Mouse (Mus musculus): ENCODE data around the gene Spsb3.

Gene Spsb3

DNA sequence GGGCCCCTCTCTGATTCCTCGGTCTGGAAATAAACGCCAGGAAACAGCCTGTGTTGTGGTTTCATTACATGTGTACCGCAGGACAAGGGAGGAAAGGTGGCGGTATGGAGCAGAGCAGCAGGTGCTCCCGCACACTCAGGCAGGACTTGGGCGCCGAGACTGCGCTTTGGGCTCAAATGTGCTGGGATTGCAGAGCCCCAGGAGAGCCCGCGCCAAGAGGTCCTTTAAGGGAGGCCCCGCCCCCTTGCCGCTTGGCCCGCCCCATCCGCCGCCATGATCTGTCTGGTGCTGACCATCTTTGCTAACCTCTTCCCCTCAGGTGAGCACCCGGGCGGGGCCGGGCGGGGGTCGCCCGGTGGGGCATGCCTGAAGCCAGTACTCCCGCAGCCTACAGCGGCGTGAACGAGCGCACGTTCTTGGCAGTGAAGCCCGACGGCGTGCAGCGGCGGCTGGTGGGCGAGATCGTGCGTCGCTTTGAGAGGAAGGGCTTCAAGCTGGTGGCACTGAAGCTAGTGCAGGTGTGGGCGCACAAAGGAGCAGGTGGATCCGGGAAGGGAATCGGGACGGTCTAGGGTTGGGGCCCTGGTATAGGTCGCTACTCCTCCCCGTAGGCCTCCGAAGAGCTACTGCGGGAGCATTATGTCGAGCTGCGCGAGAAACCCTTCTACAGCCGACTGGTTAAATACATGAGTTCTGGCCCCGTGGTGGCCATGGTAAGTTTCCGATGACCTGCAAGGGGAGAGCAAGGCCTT is 10.0 kb downstream of the Spsb3 start, which contains the start of gene Nme3:
Nme3 (plus strand) TSS at position 260 of the 752 bp plus-strand sequence.
- DNase-seq (ENCODE audit: low read depth, low spot score) = peak; percentile 50

GRCm38 (mm10) chr17:24896993-24897269 is 10.5 kb downstream of the Spsb3 start:
- no peak for DNase-seq (ENCODE audit: low read depth, low spot score)

- DNase-seq (ENCODE audit: low read depth, low spot score) = no peak
Observed at GRCm38 (mm10) chr17:24897600-24897999, 11.2 kb downstream of the Spsb3 start.

- no peak for DNase-seq (ENCODE audit: low read depth, low spot score)
Observed at GRCm38 (mm10) chr17:24898041-24898854, 11.8 kb downstream of the Spsb3 start.

DNA sequence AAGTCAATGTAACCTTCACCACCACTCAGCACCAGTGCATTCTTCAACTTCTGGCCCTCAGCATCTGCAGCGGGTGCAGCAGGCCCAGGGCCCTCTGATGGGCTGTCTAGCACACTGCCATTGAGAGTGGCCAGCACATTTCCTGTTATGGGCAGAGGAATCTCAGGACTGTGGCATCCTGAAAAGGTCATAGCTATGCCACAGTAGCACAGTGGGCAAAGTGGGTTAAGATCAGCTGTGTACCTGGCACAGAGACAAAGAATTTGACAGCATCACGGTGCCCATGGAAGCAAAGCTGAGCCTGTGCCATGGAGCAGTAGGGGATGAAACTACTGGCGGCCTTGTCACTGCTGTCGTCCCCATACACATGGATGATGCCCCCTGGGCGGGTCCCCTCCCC is 12.7 kb downstream of the Spsb3 start:
- DNase-seq (ENCODE audit: low read depth, low spot score) = no peak

DNA sequence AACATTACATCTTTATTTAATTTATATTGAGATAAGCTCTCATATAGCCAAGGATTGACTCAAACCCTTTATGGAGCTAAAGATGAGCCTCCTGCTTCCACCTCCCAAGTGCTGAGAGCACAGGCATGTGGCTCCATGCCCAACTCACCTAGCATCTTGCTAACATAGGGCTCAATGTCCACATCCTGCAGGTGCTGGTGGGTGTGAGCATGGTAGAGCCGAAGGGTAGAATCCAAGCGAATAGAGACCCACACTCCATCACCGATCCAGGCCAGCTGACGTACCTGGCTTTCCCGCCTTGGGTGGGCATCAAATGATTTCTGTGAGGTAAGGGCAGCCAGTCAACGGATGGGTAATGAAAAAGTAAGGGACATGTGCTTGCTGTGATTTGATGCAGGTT is 13.6 kb downstream of the Spsb3 start:
- DNase-seq (ENCODE audit: low read depth, low spot score) = no peak

DNA sequence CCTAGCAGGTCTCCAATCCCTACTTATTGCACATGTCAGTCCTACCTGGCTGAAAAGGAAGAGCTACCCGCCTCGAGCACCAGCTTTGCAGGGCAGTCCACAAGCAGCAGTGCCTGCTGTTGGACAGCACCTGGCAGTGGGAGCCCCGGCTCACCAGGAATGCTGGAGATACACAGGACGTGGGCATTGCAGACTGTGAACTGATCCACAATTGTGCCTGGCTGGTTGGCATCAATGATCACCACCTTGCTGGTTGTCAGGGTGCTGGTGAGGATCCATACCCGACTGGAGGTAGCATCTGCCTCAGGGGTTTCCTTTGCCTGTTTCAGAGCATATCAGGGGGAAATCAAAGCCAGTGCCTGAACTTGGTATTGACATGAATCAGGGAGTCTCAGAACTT is 15.7 kb downstream of the Spsb3 start:
- DNase-seq (ENCODE audit: low read depth, low spot score) = no peak

DNA sequence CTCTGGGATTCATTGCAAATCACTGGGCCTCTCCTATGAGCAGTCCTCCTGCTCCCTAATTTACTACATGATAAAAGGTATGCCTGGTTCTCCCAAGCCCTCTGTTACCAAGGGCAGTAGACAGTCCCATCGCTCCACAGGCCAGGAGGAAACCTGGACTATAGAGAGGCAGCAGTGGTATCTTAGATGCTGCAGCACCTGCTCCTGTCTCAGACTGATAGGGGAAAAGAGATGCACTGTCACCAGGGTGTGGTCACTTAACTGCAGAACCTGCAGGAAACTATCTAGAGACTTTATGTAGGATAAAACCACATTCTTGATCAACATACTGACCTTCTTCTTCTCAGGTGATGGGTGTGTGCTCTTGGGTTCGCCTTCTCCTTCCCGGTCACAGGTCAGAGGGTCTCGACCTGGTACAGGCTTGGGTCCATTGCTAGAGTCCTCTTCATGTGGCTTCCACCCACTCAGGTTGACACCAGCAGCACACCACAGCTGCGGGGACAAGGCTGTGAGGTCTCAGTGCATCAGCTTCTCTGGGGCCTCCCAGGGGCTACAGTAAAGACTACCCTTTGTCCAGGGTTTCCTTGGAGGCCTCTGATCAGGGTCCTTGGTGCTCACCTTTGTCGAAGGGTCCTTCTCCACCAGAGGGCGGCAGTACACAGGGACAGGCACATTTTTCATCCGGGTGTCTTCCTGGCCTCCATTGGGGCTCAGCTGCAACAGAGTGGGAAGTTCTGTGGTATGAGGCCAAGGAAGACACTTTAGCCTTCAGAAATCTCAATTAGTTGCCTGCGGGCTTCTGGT is 16.4 kb downstream of the Spsb3 start:
- no peak for DNase-seq (ENCODE audit: low read depth, low spot score)

GRCm38 (mm10) chr17:24903767-24904166 is 17.3 kb downstream of the Spsb3 start:
- DNase-seq (ENCODE audit: low read depth, low spot score) = no peak

- no peak for DNase-seq (ENCODE audit: low read depth, low spot score)
Observed at GRCm38 (mm10) chr17:24907591-24907990, 21.1 kb downstream of the Spsb3 start.

GRCm38 (mm10) chr17:24913984-24914383 is 27.5 kb downstream of the Spsb3 start:
- no peak for DNase-seq (ENCODE audit: low read depth, low spot score)

- DNase-seq (ENCODE audit: low read depth, low spot score) = no peak
Observed at GRCm38 (mm10) chr17:24923246-24923645, 36.8 kb downstream of the Spsb3 start.

GRCm38 (mm10) chr17:24929506-24929905 is 43.1 kb downstream of the Spsb3 start:
- no peak for DNase-seq (ENCODE audit: low read depth, low spot score)

DNA sequence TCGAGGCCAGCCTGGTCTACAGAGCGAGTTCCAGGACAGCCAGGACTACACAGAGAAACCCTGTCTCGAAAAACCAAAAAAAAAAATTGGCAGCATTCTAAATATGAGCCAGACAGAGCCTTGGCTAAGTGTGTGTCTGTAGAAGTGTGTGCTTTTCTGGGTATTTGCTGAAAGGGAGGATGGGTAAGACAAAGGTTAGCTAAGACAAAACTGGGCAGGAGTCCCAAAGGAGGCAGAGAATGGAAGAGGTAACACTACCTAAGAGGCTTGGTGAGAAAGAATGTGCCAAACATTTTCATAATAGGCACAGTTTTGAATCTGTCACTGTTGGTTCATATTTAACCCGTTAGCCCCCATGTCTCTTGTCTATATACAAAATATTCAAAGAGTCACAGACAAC is 46.0 kb downstream of the Spsb3 start:
- DNase-seq (ENCODE audit: low read depth, low spot score) = no peak

- no peak for DNase-seq (ENCODE audit: low read depth, low spot score)
Observed at GRCm38 (mm10) chr17:24933163-24933562, 46.7 kb downstream of the Spsb3 start.

GRCm38 (mm10) chr17:24934926-24935325 is 48.5 kb downstream of the Spsb3 start:
- DNase-seq (ENCODE audit: low read depth, low spot score) = no peak

GRCm38 (mm10) chr17:24935666-24936065 is 49.2 kb downstream of the Spsb3 start:
- no peak for DNase-seq (ENCODE audit: low read depth, low spot score)

- peak; percentile 87 for DNase-seq (ENCODE audit: low read depth, low spot score)
Observed at GRCm38 (mm10) chr17:24936259-24937237, 50.1 kb downstream of the Spsb3 start, which contains the start of gene Mapk8ip3. Mapk8ip3 (minus strand) TSS chr17:24936977.

GRCm38 (mm10) chr17:24937266-24937665 is 50.8 kb downstream of the Spsb3 start:
- no peak for DNase-seq (ENCODE audit: low read depth, low spot score)
